Mouse (Mus musculus) gastrocnemius, postnatal 10 days (tissue): ENCODE data around the gene Itga10. TPM values are rescaled to one million over a fixed set of nuclear protein-coding genes. Genes with fewer than 3 reads are reported as not detected.

ENCODE experiments used
- total RNA-seq, 2 experiments: library from RNA; stranded (reverse); gene quantifications; 2 replicates each; pipeline ENCODE4 v1.2.3; 2021

Itga10 gene
- total RNA-seq, 2 experiments from 2014 or later, result 3.4 to 5.4 TPM

Other genes starting within 250 kb of the Itga10 start
- not detected for gene BC107364, start 193.3 kb upstream of the Itga10 start, total RNA-seq
- 100 to 1,000 TPM; 383 to 415 TPM for gene Hfe2, start 120.4 kb upstream of the Itga10 start, total RNA-seq
- 100 to 1,000 TPM; 484 to 520 TPM for gene Txnip, start 87.6 kb upstream of the Itga10 start, total RNA-seq
- 1 to 10 TPM in 1 of 2 experiments, under 1 TPM in 1; 0.70 to 1.1 TPM for gene Gm16253, start 68.6 kb upstream of the Itga10 start, total RNA-seq
- gene Polr3gl, start 51.4 kb upstream of the Itga10 start, total RNA-seq, result 10 to 100 TPM; 32.1 to 32.7 TPM
- gene Ankrd34a, start 48.9 kb upstream of the Itga10 start, total RNA-seq, result 1 to 10 TPM in 1 of 2 experiments, under 1 TPM in 1; 0.96 to 1.9 TPM
- gene Lix1l, start 44.4 kb upstream of the Itga10 start, total RNA-seq, result 10 to 100 TPM; 24.1 to 26.9 TPM
- 10 to 100 TPM; 57.0 to 65.1 TPM for gene Rbm8a, start 15.7 kb upstream of the Itga10 start, total RNA-seq
- 10 to 100 TPM; 23.6 to 26.7 TPM for gene Pex11b, start 10.2 kb upstream of the Itga10 start, total RNA-seq
- gene Gm42957, start 10.1 kb upstream of the Itga10 start, total RNA-seq, result under 1 TPM; 0.35 to 0.50 TPM
- 1 to 10 TPM; 1.4 to 1.6 TPM for gene Ankrd35, start 24.5 kb downstream of the Itga10 start, total RNA-seq
- gene Pias3, start 50.8 kb downstream of the Itga10 start, total RNA-seq, result 10 to 100 TPM; 18.0 to 29.1 TPM
- gene Nudt17, start 63.0 kb downstream of the Itga10 start, total RNA-seq, result 1 to 10 TPM in 1 of 2 experiments, under 1 TPM in 1; 0.92 to 1.5 TPM
- 10 to 100 TPM; 18.4 to 19.9 TPM for gene Polr3c, start 82.0 kb downstream of the Itga10 start, total RNA-seq
- 10 to 100 TPM; 49.0 to 58.9 TPM for gene Rnf115, start 82.1 kb downstream of the Itga10 start, total RNA-seq
- not detected for gene Pdzk1, start 183.7 kb downstream of the Itga10 start, total RNA-seq
- gene Cd160, start 183.8 kb downstream of the Itga10 start, total RNA-seq, result not detected